Mouse (Mus musculus): Measurements from ENCODE around the gene Fam49a. TPM values are rescaled to one million over a fixed set of nuclear protein-coding genes. Genes with fewer than 3 reads are reported as not detected.

Fam49a gene
- polyA plus RNA-seq, 1 experiment from 2014 or later = 131 TPM

- WGBS = 95% methylated on average over 11 of the region's 11 CpGs
- Histone ChIP-seq H3K4me1 (ENCODE audit: control insufficient read depth, insufficient read depth, low read length) (no peaks in the 10 kb centered on the region), H3K4me2 (ENCODE audit: low read length) (no peak overlapping the region), H3K36me3 (ENCODE audit: control insufficient read depth, insufficient read depth, low read length) (peaks cover 8% of the 10 kb centered on the region), H3K9me3 (replicated peaks; ENCODE audit: control insufficient read depth, low read length) (no peaks in the 10 kb centered on the region), H3K27me3 (replicated peaks; ENCODE audit: control insufficient read depth, insufficient read depth, low read length) (no peaks in the 10 kb centered on the region), H3K27ac (ENCODE audit: low read depth, low read length) (no peak overlapping the region), H3K9ac (ENCODE audit: low read length) (no peak overlapping the region), H3K4me3 (ENCODE audit: low read depth, low read length) (no peak overlapping the region)
- ATAC-seq = no peak
- no peak for DNase-seq (ENCODE audit: low spot score)
These were observed 111.3 kb downstream of the Fam49a start for GRCm38 (mm10) chr12:12373111-12373862.

DNA sequence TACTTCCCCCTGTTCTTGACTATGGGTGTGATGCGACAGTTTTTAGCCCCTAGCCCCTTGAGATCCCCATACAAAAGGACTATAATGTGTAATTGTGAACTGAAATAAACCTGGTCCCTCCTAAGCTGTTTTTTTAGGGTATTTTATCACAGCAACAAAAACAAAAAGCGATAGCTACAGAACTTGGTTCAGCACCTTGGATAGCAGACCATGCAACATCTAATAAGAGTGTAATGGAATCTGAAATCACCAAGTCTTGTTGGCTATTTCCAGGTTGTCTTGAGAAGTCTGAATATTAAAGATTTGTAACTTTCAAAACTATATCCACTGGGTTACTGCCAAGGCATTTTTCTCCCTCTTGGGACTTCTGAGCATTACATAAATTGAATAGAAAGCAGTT lies 117.1 kb downstream of the Fam49a start:
- no peaks in the 10 kb centered on the region for H3K4me1 ChIP-seq (ENCODE audit: control insufficient read depth, insufficient read depth, low read length)
- peaks cover under 1% of the 10 kb centered on the region; the same call in 1 of the 2 replicates for H3K36me3 ChIP-seq (ENCODE audit: control insufficient read depth, insufficient read depth, low read length)
- no peak overlapping the region for H3K9ac ChIP-seq (ENCODE audit: low read length)
- no peak overlapping the region for H3K4me2 ChIP-seq (ENCODE audit: low read length)
- H3K27me3 ChIP-seq (replicated peaks; ENCODE audit: control insufficient read depth, insufficient read depth, low read length) = no peaks in the 10 kb centered on the region
- H3K27ac ChIP-seq (ENCODE audit: low read depth, low read length) = no peak overlapping the region
- no peaks in the 10 kb centered on the region for H3K9me3 ChIP-seq (replicated peaks; ENCODE audit: control insufficient read depth, low read length)
- 62% methylated on average over 2 of the region's 2 CpGs for WGBS
- no peak overlapping the region for H3K4me3 ChIP-seq (ENCODE audit: low read depth, low read length)
- DNase-seq (ENCODE audit: low spot score) (no peak), ATAC-seq (no peak)

DNA sequence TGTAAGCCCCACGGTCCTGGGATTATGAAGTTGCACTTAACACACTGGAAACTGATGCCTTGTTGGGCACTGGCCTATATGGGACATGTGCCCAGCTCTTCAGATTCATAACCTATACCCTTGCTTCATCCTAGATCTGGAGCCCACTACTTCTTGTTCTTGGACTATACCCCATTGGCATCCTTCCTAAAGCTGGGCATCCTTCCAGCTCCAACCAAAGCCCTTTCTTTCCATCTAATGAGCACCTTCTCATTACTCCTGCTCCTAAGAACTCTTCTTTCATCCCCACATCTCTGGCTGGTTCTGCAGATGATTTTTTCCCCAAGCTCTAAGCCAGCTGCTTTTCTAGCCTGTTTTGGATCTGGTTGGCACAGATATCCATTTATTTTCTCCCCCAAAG lies 127.3 kb downstream of the Fam49a start:
- no peak overlapping the region for H3K4me2 ChIP-seq (ENCODE audit: low read length)
- no peak overlapping the region for H3K9ac ChIP-seq (ENCODE audit: low read length)
- H3K27me3 ChIP-seq (replicated peaks; ENCODE audit: control insufficient read depth, insufficient read depth, low read length) = no peaks in the 10 kb centered on the region
- H3K36me3 ChIP-seq (ENCODE audit: control insufficient read depth, insufficient read depth, low read length) = no peaks in the 10 kb centered on the region
- H3K27ac ChIP-seq (ENCODE audit: low read depth, low read length) = no peak overlapping the region
- H3K4me1 ChIP-seq (ENCODE audit: control insufficient read depth, insufficient read depth, low read length) = no peaks in the 10 kb centered on the region
- DNase-seq (ENCODE audit: low spot score) (peak; percentile 25), ATAC-seq (no peak)
- H3K4me3 ChIP-seq (ENCODE audit: low read depth, low read length) = no peak overlapping the region
- H3K9me3 ChIP-seq (replicated peaks; ENCODE audit: control insufficient read depth, low read length) = no peaks in the 10 kb centered on the region
- WGBS = 69% methylated on average over 1 of the region's 1 CpGs

DNA sequence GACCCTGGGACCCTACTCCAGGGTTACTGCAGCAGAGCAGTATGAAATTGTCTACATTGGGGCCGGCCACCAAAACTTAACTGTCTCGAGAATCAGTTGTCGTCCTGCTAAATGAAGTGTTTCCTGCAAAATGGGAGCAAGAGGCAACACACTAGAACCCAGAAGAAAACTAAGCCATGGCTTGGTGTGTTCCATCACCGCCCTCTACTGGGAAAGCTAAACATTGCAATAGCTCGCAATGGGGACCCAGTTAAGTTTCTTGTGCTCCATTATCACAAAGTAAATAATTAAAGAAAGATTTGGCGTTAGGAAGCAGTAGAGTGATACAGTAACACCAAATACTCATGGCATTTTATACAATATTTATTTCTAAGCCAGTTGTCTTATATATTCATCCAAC lies 134.3 kb downstream of the Fam49a start:
- Histone ChIP-seq H3K27ac (ENCODE audit: low read depth, low read length) (no peak overlapping the region), H3K9me3 (replicated peaks; ENCODE audit: control insufficient read depth, low read length) (no peaks in the 10 kb centered on the region), H3K9ac (ENCODE audit: low read length) (no peak overlapping the region), H3K27me3 (replicated peaks; ENCODE audit: control insufficient read depth, insufficient read depth, low read length) (no peaks in the 10 kb centered on the region), H3K4me2 (ENCODE audit: low read length) (no peak overlapping the region), H3K4me3 (ENCODE audit: low read depth, low read length) (no peak overlapping the region), H3K36me3 (ENCODE audit: control insufficient read depth, insufficient read depth, low read length) (no peaks in the 10 kb centered on the region), H3K4me1 (ENCODE audit: control insufficient read depth, insufficient read depth, low read length) (no peaks in the 10 kb centered on the region)
- peak; percentile 67 for DNase-seq (ENCODE audit: low spot score)
- 36% methylated on average over 6 of the region's 6 CpGs for WGBS
- no peak for ATAC-seq

GRCm38 (mm10) chr12:12401051-12401465 lies 139.1 kb downstream of the Fam49a start:
- Histone ChIP-seq H3K27me3 (replicated peaks; ENCODE audit: control insufficient read depth, insufficient read depth, low read length) (no peaks in the 10 kb centered on the region), H3K36me3 (ENCODE audit: control insufficient read depth, insufficient read depth, low read length) (no peaks in the 10 kb centered on the region), H3K9me3 (replicated peaks; ENCODE audit: control insufficient read depth, low read length) (no peaks in the 10 kb centered on the region), H3K4me2 (ENCODE audit: low read length) (peak overlapping the region; percentile 23), H3K9ac (ENCODE audit: low read length) (no peak overlapping the region), H3K4me3 (ENCODE audit: low read depth, low read length) (no peak overlapping the region), H3K4me1 (ENCODE audit: control insufficient read depth, insufficient read depth, low read length) (no peaks in the 10 kb centered on the region), H3K27ac (ENCODE audit: low read depth, low read length) (no peak overlapping the region)
- ATAC-seq (peak; percentile 74), DNase-seq (ENCODE audit: low spot score) (peak; percentile 61)
- WGBS = 54% methylated on average over 9 of the region's 9 CpGs

DNA sequence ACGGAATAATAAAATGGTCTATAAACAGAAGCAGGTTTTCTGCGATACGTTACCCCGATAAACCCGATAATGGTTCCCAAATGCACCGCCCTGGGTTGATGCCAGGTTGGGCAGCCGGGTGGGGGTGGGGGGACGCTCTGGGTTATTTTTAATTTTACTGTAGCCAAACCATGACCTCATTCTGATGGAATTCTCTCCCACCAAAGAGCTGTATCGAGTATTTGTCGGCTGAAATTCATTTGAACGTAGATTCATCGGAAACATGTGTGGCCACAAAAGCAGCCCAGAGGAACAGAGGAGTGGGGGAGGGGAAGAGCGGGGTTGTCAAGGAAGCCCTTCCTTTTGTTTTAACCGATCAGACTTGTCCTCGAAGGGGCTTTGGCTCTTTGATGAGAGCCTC lies 139.6 kb downstream of the Fam49a start:
- Histone ChIP-seq H3K9me3 (replicated peaks; ENCODE audit: control insufficient read depth, low read length) (no peaks in the 10 kb centered on the region), H3K27me3 (replicated peaks; ENCODE audit: control insufficient read depth, insufficient read depth, low read length) (no peaks in the 10 kb centered on the region), H3K4me2 (ENCODE audit: low read length) (peak overlapping the region; percentile 23), H3K9ac (ENCODE audit: low read length) (no peak overlapping the region), H3K27ac (ENCODE audit: low read depth, low read length) (no peak overlapping the region), H3K36me3 (ENCODE audit: control insufficient read depth, insufficient read depth, low read length) (no peaks in the 10 kb centered on the region), H3K4me3 (ENCODE audit: low read depth, low read length) (no peak overlapping the region), H3K4me1 (ENCODE audit: control insufficient read depth, insufficient read depth, low read length) (no peaks in the 10 kb centered on the region)
- 32% methylated on average over 15 of the region's 15 CpGs for WGBS
- ATAC-seq (peak; percentile 73), DNase-seq (ENCODE audit: low spot score) (peak; percentile 62)

DNA sequence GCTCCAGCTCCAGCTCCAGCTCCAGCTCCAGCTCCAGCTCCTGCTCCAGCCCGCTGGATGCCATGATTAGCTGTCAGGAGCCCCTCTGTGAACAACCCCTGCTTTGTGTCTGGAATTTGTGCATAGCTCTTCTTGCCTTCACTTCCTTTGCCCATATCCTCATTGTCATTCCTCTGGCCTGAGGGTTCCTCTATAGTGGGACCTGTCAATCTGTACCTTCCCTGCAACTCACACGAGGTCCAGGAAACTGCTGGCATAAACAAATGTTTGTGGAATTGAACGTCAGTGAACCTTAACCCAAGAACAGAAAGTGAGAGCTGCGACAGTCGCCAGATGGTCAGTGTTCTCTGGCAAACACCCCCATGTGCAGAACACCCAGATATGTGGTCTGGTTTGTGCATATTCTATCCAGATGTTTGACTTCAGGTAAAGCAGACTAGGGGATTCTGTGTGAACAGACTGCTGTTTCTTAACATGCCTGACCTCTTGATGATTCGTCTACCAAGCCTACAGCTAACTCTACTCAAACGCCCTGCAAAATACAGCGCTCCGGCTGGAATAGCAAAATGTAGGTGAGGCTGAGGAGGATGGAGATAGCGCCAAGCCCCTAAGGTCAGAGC lies 143.7 kb downstream of the Fam49a start:
- H3K4me2 ChIP-seq (ENCODE audit: low read length) = no peak overlapping the region
- 61% methylated on average over 10 of the region's 10 CpGs for WGBS
- H3K4me1 ChIP-seq (ENCODE audit: control insufficient read depth, insufficient read depth, low read length) = no peaks in the 10 kb centered on the region
- DNase-seq (ENCODE audit: low spot score) (no peak), ATAC-seq (no peak)
- no peaks in the 10 kb centered on the region for H3K36me3 ChIP-seq (ENCODE audit: control insufficient read depth, insufficient read depth, low read length)
- H3K27me3 ChIP-seq (replicated peaks; ENCODE audit: control insufficient read depth, insufficient read depth, low read length) = no peaks in the 10 kb centered on the region
- H3K9ac ChIP-seq (ENCODE audit: low read length) = no peak overlapping the region
- H3K4me3 ChIP-seq (ENCODE audit: low read depth, low read length) = no peak overlapping the region
- H3K27ac ChIP-seq (ENCODE audit: low read depth, low read length) = no peak overlapping the region
- no peaks in the 10 kb centered on the region for H3K9me3 ChIP-seq (replicated peaks; ENCODE audit: control insufficient read depth, low read length)

GRCm38 (mm10) chr12:12409044-12409443 lies 147.1 kb downstream of the Fam49a start:
- Histone ChIP-seq H3K4me1 (ENCODE audit: control insufficient read depth, insufficient read depth, low read length) (no peaks in the 10 kb centered on the region), H3K36me3 (ENCODE audit: control insufficient read depth, insufficient read depth, low read length) (no peaks in the 10 kb centered on the region), H3K4me3 (ENCODE audit: low read depth, low read length) (no peak overlapping the region), H3K9me3 (replicated peaks; ENCODE audit: control insufficient read depth, low read length) (no peaks in the 10 kb centered on the region), H3K27me3 (replicated peaks; ENCODE audit: control insufficient read depth, insufficient read depth, low read length) (no peaks in the 10 kb centered on the region), H3K9ac (ENCODE audit: low read length) (no peak overlapping the region), H3K4me2 (ENCODE audit: low read length) (no peak overlapping the region), H3K27ac (ENCODE audit: low read depth, low read length) (peak overlapping the region; percentile 64; the same call in 1 of the 2 replicates)
- 63% methylated on average over 5 of the region's 5 CpGs for WGBS
- peak; percentile 88; the same call in 1 of the 2 replicates for ATAC-seq
- peak; percentile 85 for DNase-seq (ENCODE audit: low spot score)

DNA sequence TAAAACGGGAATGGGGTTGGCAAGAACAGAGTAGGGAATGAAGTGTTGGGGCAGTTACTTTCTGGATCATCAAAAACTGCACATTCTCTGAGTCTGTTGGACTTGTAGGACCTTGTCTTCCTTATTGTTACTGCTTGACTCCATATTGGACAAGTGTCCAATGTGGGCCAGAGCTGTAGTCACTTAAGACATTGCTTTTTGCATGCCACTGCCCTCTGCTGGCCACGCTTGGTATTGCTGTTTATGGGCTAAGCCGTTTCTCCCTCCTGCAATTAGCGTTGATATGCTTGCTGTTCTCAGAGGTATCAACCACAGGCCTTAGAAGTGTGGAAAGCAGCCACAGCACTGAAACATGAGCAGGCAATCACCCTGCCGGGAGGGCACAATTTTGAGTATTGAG lies 150.7 kb downstream of the Fam49a start:
- no peaks in the 10 kb centered on the region for H3K27me3 ChIP-seq (replicated peaks; ENCODE audit: control insufficient read depth, insufficient read depth, low read length)
- no peaks in the 10 kb centered on the region for H3K9me3 ChIP-seq (replicated peaks; ENCODE audit: control insufficient read depth, low read length)
- H3K9ac ChIP-seq (ENCODE audit: low read length) = no peak overlapping the region
- no peak overlapping the region for H3K27ac ChIP-seq (ENCODE audit: low read depth, low read length)
- WGBS = 38% methylated on average over 5 of the region's 5 CpGs
- H3K4me1 ChIP-seq (ENCODE audit: control insufficient read depth, insufficient read depth, low read length) = no peaks in the 10 kb centered on the region
- ATAC-seq (peak; percentile 47; the same call in 1 of the 2 replicates), DNase-seq (ENCODE audit: low spot score) (peak; percentile 77)
- H3K4me3 ChIP-seq (ENCODE audit: low read depth, low read length) = no peak overlapping the region
- H3K4me2 ChIP-seq (ENCODE audit: low read length) = no peak overlapping the region
- no peaks in the 10 kb centered on the region for H3K36me3 ChIP-seq (ENCODE audit: control insufficient read depth, insufficient read depth, low read length)
